Mouse (Mus musculus) spleen, adult 2 months (tissue): ENCODE results near the gene Rapsn. TPM values are rescaled to one million over a fixed set of nuclear protein-coding genes. Genes with fewer than 3 reads are reported as not detected.

ENCODE experiments used
- DNase-seq, 2 experiments: peaks; one replicate each; pipeline versions ENCODE4 v3.0.0 to v3.0.0-alpha.2; 2012 to 2021; ENCODE audit warnings: low spot score in 2 of 2, low read depth in 1 of 2
- H3K27ac ChIP-seq: fragments of 200-500 bp; 2 replicates; pipeline ENCODE4 v1.5.1; 2012; ENCODE audit warnings: low read length, inconsistent platforms; ENCODE audit not compliant: insufficient read depth
- H3K27me3 ChIP-seq: fragments of 200-500 bp; 2 replicates; pipeline ENCODE4 v1.6.1; 2012; ENCODE audit warnings: mild to moderate bottlenecking, moderate library complexity, low read length, inconsistent platforms; ENCODE audit not compliant: control insufficient read depth, insufficient read depth
- H3K36me3 ChIP-seq: fragments of 200-500 bp; 2 replicates; pipeline ENCODE4 v1.6.1; 2012; ENCODE audit warnings: mild to moderate bottlenecking, low read length, inconsistent platforms; ENCODE audit not compliant: control insufficient read depth, insufficient read depth
- H3K4me1 ChIP-seq: fragments of 200-500 bp; 2 replicates; pipeline ENCODE4 v1.6.1; 2011; ENCODE audit warnings: inconsistent platforms; ENCODE audit not compliant: control insufficient read depth, insufficient read depth, insufficient read length
- H3K4me3 ChIP-seq: fragments of 200-500 bp; 2 replicates; pipeline ENCODE4 v1.5.1; 2011; ENCODE audit warnings: mild to moderate bottlenecking, inconsistent platforms; ENCODE audit not compliant: insufficient read depth, insufficient read length; ENCODE audit errors: extremely low read depth
- CTCF ChIP-seq: fragments of 200-500 bp; IDR thresholded peaks from 2 replicates; pipeline ENCODE4 v1.5.1; 2011; ENCODE audit warnings: mild to moderate bottlenecking, inconsistent platforms; ENCODE audit not compliant: insufficient read depth, insufficient read length, insufficient replicate concordance; ENCODE audit errors: extremely low read depth
- POLR2A ChIP-seq: fragments of 200-500 bp; IDR thresholded peaks from 2 replicates; pipeline ENCODE4 v1.6.1; 2011; ENCODE audit warnings: low read depth, low read length, inconsistent platforms
- WGBS: fragments of 180-500 bp; shearing (Covaris S2); methylation state at CpG from one replicate; pipeline ENCODE4 v1.1.7; 2018; 5-methylcytosine and 5-hydroxymethylcytosine counted together
- polyA plus RNA-seq: library from polyadenylated mRNA; depleted of rRNA; stranded (reverse); fragments of >200 nt; gene quantifications from 2 replicates; pipeline ENCODE4 v1.2.3, GENCODE M21; 2012

The Rapsn gene
- polyA plus RNA-seq, 1 experiment = 1.6 TPM

- DNase-seq = no peak
- H3K27ac ChIP-seq = no peak overlapping the region
- WGBS = 82% methylated on average over 2 of the region's 2 CpGs
- no peak for TF ChIP-seq CTCF
- no peak for TF ChIP-seq POLR2A
- H3K36me3 ChIP-seq = peaks cover 4% of the 10 kb centered on the region
- H3K27me3 ChIP-seq = no peaks in the 10 kb centered on the region
- H3K4me3 ChIP-seq = no peak overlapping the region
- H3K4me1 ChIP-seq = no peaks in the 10 kb centered on the region
Measured at GRCm38 (mm10) chr2:91023131-91023530, 12.3 kb upstream of the Rapsn start.

- Histone ChIP-seq H3K27me3 (no peaks in the 10 kb centered on the region), H3K4me1 (no peaks in the 10 kb centered on the region), H3K36me3 (peaks cover 4% of the 10 kb centered on the region; the same call in 1 of the 2 replicates), H3K4me3 (no peak overlapping the region), H3K27ac (no peak overlapping the region)
- DNase-seq = no peak
- TF ChIP-seq POLR2A (no peak), CTCF (no peak)
- WGBS = 84% methylated on average over 1 of the region's 1 CpGs
Measured at GRCm38 (mm10) chr2:91023956-91024355, 11.5 kb upstream of the Rapsn start.

- H3K27me3 ChIP-seq = no peaks in the 10 kb centered on the region
- peaks cover 2% of the 10 kb centered on the region; the same call in 1 of the 2 replicates for H3K36me3 ChIP-seq
- H3K27ac ChIP-seq = no peak overlapping the region
- TF ChIP-seq CTCF (no peak), POLR2A (no peak)
- no peaks in the 10 kb centered on the region for H3K4me1 ChIP-seq
- WGBS = 97% methylated on average over 1 of the region's 1 CpGs
- H3K4me3 ChIP-seq = no peak overlapping the region
- DNase-seq = no peak
Measured at GRCm38 (mm10) chr2:91025081-91025516, 10.3 kb upstream of the Rapsn start.

- TF ChIP-seq POLR2A = no peak
- DNase-seq = no peak
Measured at GRCm38 (mm10) chr2:91026491-91026890, 8.9 kb upstream of the Rapsn start.

GRCm38 (mm10) chr2:91027391-91028214 lies 7.8 kb upstream of the Rapsn start:
- DNase-seq = no peak
- H3K4me1 ChIP-seq = no peaks in the 10 kb centered on the region
- no peaks in the 10 kb centered on the region for H3K27me3 ChIP-seq
- H3K4me3 ChIP-seq = no peak overlapping the region
- no peak for TF ChIP-seq POLR2A
- no peak for TF ChIP-seq CTCF
- H3K36me3 ChIP-seq = no peaks in the 10 kb centered on the region
- no peak overlapping the region for H3K27ac ChIP-seq
- WGBS = 81% methylated on average over 9 of the region's 9 CpGs

More at GRCm38 (mm10) chr2:91026491-91026890, 8.9 kb upstream of the Rapsn start:
- Histone ChIP-seq H3K4me1 (no peaks in the 10 kb centered on the region), H3K36me3 (no peaks in the 10 kb centered on the region), H3K4me3 (no peak overlapping the region), H3K27ac (no peak overlapping the region), H3K27me3 (no peaks in the 10 kb centered on the region)
- 86% methylated on average over 1 of the region's 1 CpGs for WGBS

- TF ChIP-seq POLR2A (no peak), CTCF (no peak)
- no peak overlapping the region for H3K4me3 ChIP-seq
- no peak overlapping the region for H3K27ac ChIP-seq
- WGBS = 83% methylated on average over 4 of the region's 4 CpGs
- H3K27me3 ChIP-seq = no peaks in the 10 kb centered on the region
- no peaks in the 10 kb centered on the region for H3K36me3 ChIP-seq
- DNase-seq = no peak
- no peaks in the 10 kb centered on the region for H3K4me1 ChIP-seq
Measured at GRCm38 (mm10) chr2:91031216-91031615, 4.2 kb upstream of the Rapsn start.

- Histone ChIP-seq H3K27ac (no peak overlapping the region), H3K4me1 (no peaks in the 10 kb centered on the region), H3K4me3 (no peak overlapping the region), H3K36me3 (no peaks in the 10 kb centered on the region), H3K27me3 (no peaks in the 10 kb centered on the region)
- TF ChIP-seq CTCF (no peak), POLR2A (no peak)
- DNase-seq = no peak
- WGBS = 31% methylated on average over 3 of the region's 3 CpGs
Measured at GRCm38 (mm10) chr2:91033000-91033399, 2.4 kb upstream of the Rapsn start.
